Mouse (Mus musculus) E14TG2a.4 (cell line): Measurements from ENCODE around the gene Pdpk1.
"Not testable (repeated sequence)": the region's sequence is repeated elsewhere in the genome, so short reads cannot be mapped to it uniquely, and the experiment has no call there.

Experiments used
- CTCF ChIP-seq: conservative IDR thresholded peaks from 2 replicates; pipeline ENCODE4 v1.5.1; 2014; ENCODE audit warnings: low read length
- NANOG ChIP-seq: IDR thresholded peaks from 2 replicates; pipeline ENCODE4 v1.6.1; 2014; ENCODE audit warnings: borderline replicate concordance, low read length, mixed read lengths
- POU5F1 ChIP-seq: IDR thresholded peaks from 2 replicates; pipeline ENCODE4 v1.6.1; 2014; ENCODE audit warnings: low read length, borderline replicate concordance

DNA sequence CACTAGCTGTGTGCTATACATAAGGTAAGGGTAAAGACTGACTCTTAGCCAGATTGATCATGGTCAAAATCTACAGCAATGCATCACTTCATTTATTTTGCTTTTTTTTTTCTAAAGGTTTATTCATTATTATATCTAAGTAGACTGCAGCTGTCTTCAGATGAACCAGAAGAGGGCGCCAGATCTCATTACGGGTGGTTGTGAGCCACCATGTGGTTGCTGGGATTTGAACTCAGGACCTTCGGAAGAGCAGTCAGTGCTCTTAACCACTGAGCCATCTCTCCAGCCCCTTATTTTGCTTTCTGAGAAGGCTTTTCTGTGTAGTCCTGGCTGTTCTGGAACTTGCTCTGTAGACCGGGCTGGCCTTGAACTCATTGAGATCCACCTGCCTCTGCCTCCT lies 17.8 kb downstream of the Pdpk1 start:
- peak; percentile 31 for TF ChIP-seq CTCF
- TF ChIP-seq POU5F1, NANOG: not testable (repeated sequence)
